In genomic region chr13:57281941-57282710, GRCm38 (mm10) we compare ENCODE assay signal across 11 mouse cellular contexts.
DNase-seq lines count a peak whose midpoint lies in the region; ATAC-seq and TF ChIP-seq lines count a peak whose summit lies in the region.
"Had no signal": no experiment of that assay in that cellular context is flagged by ENCODE, and none has a peak within 500 bp of the region (broad histone marks: within the 10 kb centered on the region; RNA-seq: fewer than 3 reads in every experiment).

No protein-coding gene starts in this region.

- H3K9ac ChIP-seq in hindbrain, embryonic 13.5 days, result 0 out of 2 replicates have a peak overlapping the region, but pooled peaks have one; percentile 1
- H3K9ac ChIP-seq in hindbrain, embryonic 12.5 days, result no peak overlapping the region
- H3K9ac ChIP-seq in hindbrain, embryonic 16.5 days (ENCODE audit: low read depth, low read length), result no peak overlapping the region
- no peak overlapping the region for H3K9ac ChIP-seq in neural tube, embryonic 15.5 days (replicated peaks)
- H3K9ac ChIP-seq: liver, embryonic 14.5 days; neural tube, embryonic 12.5 days had no signal

- H3K36me3 ChIP-seq in hindbrain, embryonic 13.5 days, result no peaks in the 10 kb centered on the region
- H3K36me3 ChIP-seq in hindbrain, embryonic 12.5 days, result no peaks in the 10 kb centered on the region
- no peaks in the 10 kb centered on the region for H3K36me3 ChIP-seq in hindbrain, embryonic 16.5 days (ENCODE audit: control insufficient read depth, insufficient read depth, low read length)
- H3K36me3 ChIP-seq in neural tube, embryonic 15.5 days, result no peaks in the 10 kb centered on the region
- H3K36me3 ChIP-seq: neural tube, embryonic 12.5 days had no signal

- ATAC-seq in hindbrain, embryonic 13.5 days (ENCODE audit: low FRiP score), result peak; percentile 28; the same call in 1 of the 2 replicates
- no peak for ATAC-seq in hindbrain, embryonic 12.5 days (ENCODE audit: low FRiP score)
- ATAC-seq in hindbrain, embryonic 16.5 days, result peak; percentile 42
- peak; percentile 56 for ATAC-seq in neural tube, embryonic 15.5 days (ENCODE audit: low FRiP score)

- 60% methylated on average over 24 of the region's 24 CpGs for WGBS in hindbrain, embryonic 13.5 days
- WGBS in hindbrain, embryonic 12.5 days, result 56% methylated on average over 24 of the region's 24 CpGs
- 57% methylated on average over 24 of the region's 24 CpGs for WGBS in hindbrain, embryonic 16.5 days
- WGBS in neural tube, embryonic 15.5 days, result 62% methylated on average over 24 of the region's 24 CpGs

- peaks cover 11% of the 10 kb centered on the region for H3K4me1 ChIP-seq in hindbrain, embryonic 13.5 days (replicated peaks)
- peaks cover 3% of the 10 kb centered on the region; the same call in 1 of the 2 replicates for H3K4me1 ChIP-seq in hindbrain, embryonic 12.5 days
- H3K4me1 ChIP-seq in hindbrain, embryonic 16.5 days (ENCODE audit: control insufficient read depth, insufficient read depth, low read depth, low read length), result peaks cover 4% of the 10 kb centered on the region; the same call in 1 of the 2 replicates
- H3K4me1 ChIP-seq in neural tube, embryonic 15.5 days, result peaks cover 11% of the 10 kb centered on the region

- H3K4me2 ChIP-seq in hindbrain, embryonic 13.5 days, result no peak overlapping the region
- H3K4me2 ChIP-seq in hindbrain, embryonic 12.5 days (replicated peaks), result no peak overlapping the region
- no peak overlapping the region for H3K4me2 ChIP-seq in hindbrain, embryonic 16.5 days (ENCODE audit: low read length)
- no peak overlapping the region for H3K4me2 ChIP-seq in neural tube, embryonic 15.5 days
- H3K4me2 ChIP-seq: neural tube, embryonic 12.5 days had no signal

- 0 out of 2 replicates have a peak overlapping the region, but pooled peaks have one; percentile 13 for H3K27ac ChIP-seq in hindbrain, embryonic 13.5 days
- no peak overlapping the region for H3K27ac ChIP-seq in hindbrain, embryonic 12.5 days
- H3K27ac ChIP-seq in hindbrain, embryonic 16.5 days (ENCODE audit: low read depth, low read length), result no peak overlapping the region; the same call in 1 of the 2 replicates
- peak overlapping the region; percentile 43 for H3K27ac ChIP-seq in neural tube, embryonic 15.5 days (replicated peaks)
- H3K27ac ChIP-seq: gastrocnemius, adult 2 months; liver, embryonic 14.5 days; neural tube, embryonic 12.5 days had no signal

- H3K4me3 ChIP-seq in hindbrain, embryonic 13.5 days, result no peak overlapping the region
- no peak overlapping the region for H3K4me3 ChIP-seq in hindbrain, embryonic 12.5 days
- no peak overlapping the region for H3K4me3 ChIP-seq in hindbrain, embryonic 16.5 days (ENCODE audit: low read length)
- H3K4me3 ChIP-seq in neural tube, embryonic 15.5 days (replicated peaks), result no peak overlapping the region
- H3K4me3 ChIP-seq: erythroblast, embryonic 14.5 days; gastrocnemius, adult 2 months; neural tube, embryonic 12.5 days had no signal

- H3K27me3 ChIP-seq in hindbrain, embryonic 13.5 days, result no peaks in the 10 kb centered on the region
- no peaks in the 10 kb centered on the region for H3K27me3 ChIP-seq in hindbrain, embryonic 12.5 days
- H3K27me3 ChIP-seq in hindbrain, embryonic 16.5 days (replicated peaks; ENCODE audit: control insufficient read depth, insufficient read depth, low read length), result no peaks in the 10 kb centered on the region
- no peaks in the 10 kb centered on the region for H3K27me3 ChIP-seq in neural tube, embryonic 15.5 days (replicated peaks)
- H3K27me3 ChIP-seq: neural tube, embryonic 12.5 days had no signal

- no peak for TF ChIP-seq POLR2A in brain, embryonic 14.5 days (IDR thresholded peaks at IDR 0.05; ENCODE audit: borderline replicate concordance, extremely low read depth, insufficient read depth, insufficient read length, poor library complexity, severe bottlenecking)

- H3K9me3 ChIP-seq in hindbrain, embryonic 13.5 days, result no peaks in the 10 kb centered on the region
- H3K9me3 ChIP-seq in hindbrain, embryonic 12.5 days (replicated peaks), result no peaks in the 10 kb centered on the region
- H3K9me3 ChIP-seq in hindbrain, embryonic 16.5 days (ENCODE audit: control insufficient read depth, low read length), result no peaks in the 10 kb centered on the region
- no peaks in the 10 kb centered on the region for H3K9me3 ChIP-seq in neural tube, embryonic 15.5 days (replicated peaks)
- H3K9me3 ChIP-seq: neural tube, embryonic 12.5 days had no signal

- no peak for TF ChIP-seq CTCF in brain, embryonic 14.5 days (IDR thresholded peaks at IDR 0.05; ENCODE audit: borderline replicate concordance, extremely low read depth, insufficient read depth, insufficient read length)

- peak; percentile 12 for DNase-seq in brain, embryonic 14.5 days (ENCODE audit: low read depth)
- DNase-seq in cerebellum, postnatal 10 days, result no peak
- DNase-seq in T-cell, adult 2 months (ENCODE audit: low spot score), result no peak

Comparison
In these comparisons a context has a peak if more than half of its experiments do, and no peak if none do; other contexts are left out.
1. H3K27ac ChIP-seq: peak in hindbrain, embryonic 13.5 days (single experiment) and neural tube, embryonic 15.5 days (single experiment); none in hindbrain, embryonic 12.5 days (single experiment) and hindbrain, embryonic 16.5 days (single experiment).